Mouse (Mus musculus) CH12.LX (cell line): ENCODE measurements around the gene Nos1ap. TPM values are rescaled to one million over a fixed set of nuclear protein-coding genes. Genes with fewer than 3 reads are reported as not detected.

Source experiments
- DNase-seq: peaks from one replicate; pipeline ENCODE4 v3.0.0-alpha.2; 2013; ENCODE audit errors: extremely low read depth
- H3K27ac ChIP-seq: 2 replicates; pipeline ENCODE4 v1.5.1; 2012; ENCODE audit warnings: low read depth, mild to moderate bottlenecking, control low read depth, moderate library complexity; ENCODE audit not compliant: insufficient read depth
- H3K27me3 ChIP-seq: replicated peaks from 2 replicates; pipeline ENCODE3; 2012; ENCODE audit warnings: inconsistent platforms
- H3K36me3 ChIP-seq, 2 experiments: replicated peaks in 1 of 2; 2 replicates each; pipeline versions ENCODE3 to v1.6.1; 2012; ENCODE audit warnings: inconsistent platforms in 1 of 2, low read length in 1 of 2, mild to moderate bottlenecking in 1 of 2, mixed read lengths in 1 of 2, moderate library complexity in 1 of 2; ENCODE audit not compliant: control insufficient read depth in 1 of 2, insufficient read depth in 1 of 2
- H3K4me1 ChIP-seq, 2 experiments: 2 replicates each; pipeline ENCODE4 v1.6.1; 2012; ENCODE audit warnings: inconsistent platforms in 1 of 2, moderate library complexity in 1 of 2; ENCODE audit not compliant: insufficient read depth in 2 of 2, control insufficient read depth in 1 of 2
- H3K4me2 ChIP-seq: 2 replicates; pipeline ENCODE4 v1.6.1; 2012; ENCODE audit warnings: low read depth, mild to moderate bottlenecking, control low read depth; ENCODE audit not compliant: poor library complexity, insufficient read depth, severe bottlenecking
- H3K4me3 ChIP-seq, 3 experiments: fragments of 150-350 bp in 1 of 3; sonication (generic) in 1 of 3; replicated peaks in 1 of 3; 2 replicates each; pipeline versions ENCODE3 to v1.5.1; 2011 to 2012; ENCODE audit warnings: low read depth in 2 of 3, low read length in 2 of 3, mild to moderate bottlenecking in 2 of 3, moderate library complexity in 2 of 3, control low read depth in 1 of 3, improper control_type of control experiment in 1 of 3, inconsistent platforms in 1 of 3, mixed read lengths in 1 of 3; ENCODE audit not compliant: poor library complexity in 1 of 3
- H3K79me2 ChIP-seq: replicated peaks from 2 replicates; pipeline ENCODE4 v1.6.1; 2012; ENCODE audit warnings: mild to moderate bottlenecking, moderate library complexity; ENCODE audit not compliant: control insufficient read depth, poor library complexity, insufficient read depth, severe bottlenecking; ENCODE audit errors: extremely low read depth
- H3K9ac ChIP-seq: 2 replicates; pipeline ENCODE4 v1.6.1; 2012; ENCODE audit warnings: low read depth, mild to moderate bottlenecking, control low read depth, moderate library complexity; ENCODE audit not compliant: insufficient read depth
- H3K9me3 ChIP-seq: replicated peaks from 2 replicates; pipeline ENCODE3; 2012; ENCODE audit warnings: low read length, inconsistent platforms, mixed read lengths
- BHLHE40 ChIP-seq: IDR thresholded peaks from 2 replicates; pipeline ENCODE4 v1.6.1; 2011; ENCODE audit warnings: mild to moderate bottlenecking, low read depth, low read length, improper control_type of control experiment
- CHD1 ChIP-seq: IDR thresholded peaks from 2 replicates; pipeline ENCODE4 v1.6.1; 2012; ENCODE audit warnings: low read depth, low read length, improper control_type of control experiment, inconsistent platforms
- CTCF ChIP-seq, 2 experiments: IDR thresholded peaks in 1 of 2; conservative IDR thresholded peaks in 1 of 2; 2 replicates each; pipeline ENCODE4 v1.5.1; 2011 to 2012; ENCODE audit warnings: low read depth in 2 of 2, low read length in 2 of 2, improper control_type of control experiment in 1 of 2, inconsistent platforms in 1 of 2, mild to moderate bottlenecking in 1 of 2, moderate library complexity in 1 of 2
- E2F4 ChIP-seq: IDR thresholded peaks from 2 replicates; pipeline ENCODE4 v1.6.1; 2011; ENCODE audit warnings: low read depth, low read length, improper control_type of control experiment; ENCODE audit not compliant: insufficient replicate concordance
- ELF1 ChIP-seq: IDR thresholded peaks from 2 replicates; pipeline ENCODE4 v1.6.1; 2014; ENCODE audit warnings: low read depth, mild to moderate bottlenecking, inconsistent platforms, low read length, improper control_type of control experiment
- EP300 ChIP-seq: IDR thresholded peaks from 2 replicates; pipeline ENCODE4 v1.6.1; 2011; ENCODE audit warnings: low read length, improper control_type of control experiment
- JUN ChIP-seq: IDR thresholded peaks from 2 replicates; pipeline ENCODE4 v1.6.1; 2011; ENCODE audit warnings: low read depth, mild to moderate bottlenecking, low read length, improper control_type of control experiment, moderate library complexity; ENCODE audit not compliant: insufficient read depth
- MAZ ChIP-seq: IDR thresholded peaks from 2 replicates; pipeline ENCODE4 v1.6.1; 2012; ENCODE audit warnings: low read depth, mild to moderate bottlenecking, inconsistent platforms, low read length, improper control_type of control experiment, moderate library complexity
- MEF2A ChIP-seq: IDR thresholded peaks from 2 replicates; pipeline ENCODE4 v1.6.1; 2014; ENCODE audit warnings: low read depth, mild to moderate bottlenecking, inconsistent platforms, low read length, improper control_type of control experiment, borderline replicate concordance
- MYC ChIP-seq: IDR thresholded peaks from 2 replicates; pipeline ENCODE4 v1.6.1; 2011; ENCODE audit warnings: low read depth, mild to moderate bottlenecking, improper control_type of control experiment, low read length
- RCOR1 ChIP-seq: conservative IDR thresholded peaks from 2 replicates; pipeline ENCODE4 v1.6.1; 2012; ENCODE audit warnings: low read depth, mild to moderate bottlenecking, inconsistent platforms, low read length, improper control_type of control experiment
- SIN3A ChIP-seq: IDR thresholded peaks from 2 replicates; pipeline ENCODE4 v1.6.1; 2012; ENCODE audit warnings: low read length, improper control_type of control experiment, inconsistent platforms
- TCF12 ChIP-seq: IDR thresholded peaks from 2 replicates; pipeline ENCODE4 v1.6.1; 2014; ENCODE audit warnings: low read depth, mild to moderate bottlenecking, inconsistent platforms, low read length, improper control_type of control experiment
- USF1 ChIP-seq: IDR thresholded peaks from 2 replicates; pipeline ENCODE4 v1.6.1; 2014; ENCODE audit warnings: low read depth, mild to moderate bottlenecking, inconsistent platforms, low read length, improper control_type of control experiment
- ZKSCAN1 ChIP-seq: IDR thresholded peaks from 2 replicates; pipeline ENCODE4 v1.6.1; 2012; ENCODE audit warnings: low read depth, inconsistent platforms, low read length, improper control_type of control experiment, borderline replicate concordance
- ZNF384 ChIP-seq: IDR thresholded peaks from 2 replicates; pipeline ENCODE4 v1.6.1; 2012; ENCODE audit warnings: low read depth, low read length, improper control_type of control experiment, inconsistent platforms
- dilution Hi-C: fragments of 300-500 bp; cut with MboI; formaldehyde crosslinking; loops from 2 replicates; pipeline ENCODE4 v1.14.3; 2020; ENCODE audit warnings: low sequenced_read_pairs; ENCODE audit not compliant: extremely low pct_unique_long_range_greater_than_20kb, extremely low pct_ligation_motif_present
- in situ Hi-C: fragments of 300-500 bp; cut with MboI; formaldehyde crosslinking; loops from 3 replicates; pipeline ENCODE4 v1.14.3; 2019; ENCODE audit warnings: low sequenced_read_pairs, low pct_ligation_motif_present, low pct_unique_long_range_greater_than_20kb, mixed read lengths
- polyA plus RNA-seq: library from polyadenylated mRNA; unstranded; fragments of >175 nt; gene quantifications from 2 replicates; pipeline ENCODE4 v1.2.1, GENCODE M21; 2012; ENCODE audit warnings: low read depth; ENCODE audit not compliant: insufficient read length
- total RNA-seq, 2 experiments: library from RNA; depleted of rRNA; stranded (reverse); fragments of 300-350 nt in 1 of 2; fragments of >200 nt in 1 of 2; gene quantifications; 2 replicates each; pipeline ENCODE4 v1.2.3; 2012 to 2014

Gene Nos1ap
- total and polyA plus RNA-seq, 3 experiments: not detected

DNA sequence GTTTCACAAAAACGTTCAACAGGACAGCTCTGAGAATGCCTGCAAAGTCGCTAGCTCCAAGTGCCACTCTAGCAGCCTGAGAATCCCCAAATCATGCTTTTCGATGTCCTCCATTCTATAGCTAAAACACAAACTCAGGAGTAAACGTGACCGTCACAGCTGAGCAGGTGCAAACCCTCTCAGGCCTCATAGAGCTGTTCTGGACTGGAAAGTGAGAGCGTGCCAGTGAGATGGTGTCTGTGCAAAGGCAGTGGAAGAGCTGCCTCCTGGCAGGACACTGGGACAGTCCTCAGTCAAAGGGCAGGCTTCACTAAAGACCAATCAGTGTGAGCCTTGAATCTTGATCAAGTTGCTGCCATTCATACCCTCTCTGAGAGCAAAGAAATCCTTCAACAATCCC, 160.0 kb downstream of the Nos1ap start:
- Histone ChIP-seq H3K36me3 (no peaks in the 10 kb centered on the region), H3K9ac (no peak overlapping the region), H3K4me1 (no peaks in the 10 kb centered on the region), H3K9me3 (no peaks in the 10 kb centered on the region), H3K79me2 (no peaks in the 10 kb centered on the region), H3K27ac (no peak overlapping the region), H3K4me2 (no peak overlapping the region), H3K4me3 (no peak overlapping the region), H3K27me3 (peaks cover 3% of the 10 kb centered on the region)
- no peak for DNase-seq
- no peak for TF ChIP-seq RCOR1
- in situ Hi-C loops: no loop called here
- dilution Hi-C loops: no loop called here

DNA sequence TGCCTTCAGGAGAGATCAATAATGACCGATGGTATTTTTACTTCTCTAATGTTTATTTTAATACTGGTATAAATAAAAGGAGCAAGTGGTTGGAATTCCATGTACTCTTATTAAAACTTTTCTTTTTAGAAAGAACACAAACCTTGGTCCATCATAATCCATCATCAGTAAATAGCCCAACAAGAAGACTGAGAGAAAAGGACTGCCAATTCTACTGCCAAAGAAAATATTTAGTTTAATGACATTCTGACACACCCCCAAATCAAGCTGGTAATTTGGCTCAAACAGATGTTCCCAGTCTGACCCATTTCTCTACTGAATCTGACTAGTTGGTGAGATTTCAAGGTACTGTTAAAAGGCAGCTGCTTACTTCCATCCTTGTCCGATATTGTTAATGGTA, 161.5 kb downstream of the Nos1ap start:
- Histone ChIP-seq H3K4me1 (no peaks in the 10 kb centered on the region), H3K79me2 (no peaks in the 10 kb centered on the region), H3K27me3 (peaks cover 3% of the 10 kb centered on the region), H3K4me2 (no peak overlapping the region), H3K27ac (no peak overlapping the region), H3K9me3 (no peaks in the 10 kb centered on the region), H3K9ac (no peak overlapping the region), H3K36me3 (no peaks in the 10 kb centered on the region), H3K4me3 (no peak overlapping the region)
- no peak for DNase-seq
- in situ Hi-C loops: no loop called here
- dilution Hi-C loops: no loop called here
- TF ChIP-seq CTCF (conservative IDR thresholded peaks at IDR 0.05 in 1 of 2, IDR thresholded peaks at IDR 0.05 in 1 of 2; ENCODE audit: low read depth in 2 of 2, low read length in 2 of 2) (no peak), MYC (no peak), TCF12 (no peak), ZNF384 (no peak), CHD1 (no peak), MEF2A (no peak), JUN (no peak), BHLHE40 (no peak), ZKSCAN1 (no peak), MAZ (no peak), ELF1 (no peak), USF1 (no peak), EP300 (no peak), SIN3A (no peak)

DNA sequence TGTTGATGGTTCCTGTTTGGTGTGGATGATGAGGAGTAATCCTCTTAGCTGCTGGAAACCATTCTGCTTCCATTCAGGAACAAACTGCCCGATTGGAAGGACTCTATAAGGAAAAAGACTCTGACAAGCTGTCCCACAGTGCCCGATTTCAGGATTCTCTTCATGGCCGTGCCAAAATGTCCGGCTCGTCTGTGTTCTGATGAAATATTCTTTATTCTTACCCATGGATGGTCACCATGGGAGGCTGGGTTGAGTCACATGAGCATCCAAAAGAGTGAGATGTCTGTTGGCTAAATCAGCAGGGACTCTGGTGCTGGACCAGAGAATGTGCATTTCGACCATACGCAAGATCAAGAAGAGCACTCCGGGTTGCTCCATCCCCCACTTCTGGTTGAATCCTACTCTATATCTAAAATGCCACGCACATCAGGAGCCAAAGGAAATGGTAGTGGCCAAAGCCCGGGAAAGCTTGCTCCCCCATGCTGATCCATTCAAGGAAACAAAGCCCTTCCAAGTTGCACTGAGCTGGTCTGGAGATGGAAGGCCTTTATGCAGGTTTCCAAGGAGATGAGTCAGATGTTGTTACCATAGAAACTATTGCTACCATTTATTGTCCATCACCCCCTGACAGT, 165.3 kb downstream of the Nos1ap start:
- no peaks in the 10 kb centered on the region for H3K9me3 ChIP-seq
- H3K9ac ChIP-seq: no peak overlapping the region
- no peaks in the 10 kb centered on the region for H3K36me3 ChIP-seq
- no peaks in the 10 kb centered on the region for H3K79me2 ChIP-seq
- H3K27me3 ChIP-seq: no peaks in the 10 kb centered on the region
- no peak overlapping the region for H3K27ac ChIP-seq
- no peak overlapping the region for H3K4me2 ChIP-seq
- no peak for DNase-seq
- dilution Hi-C loops: no loop called here
- TF ChIP-seq MYC (no peak), E2F4 (no peak)
- H3K4me3 ChIP-seq: no peak overlapping the region
- no peaks in the 10 kb centered on the region for H3K4me1 ChIP-seq
- in situ Hi-C loops: no loop called here
